Mouse (Mus musculus) liver, adult 2 months (tissue): ENCODE results near the gene Zc3h12a. TPM values are rescaled to one million over a fixed set of nuclear protein-coding genes. Genes with fewer than 3 reads are reported as not detected.

Source experiments
- DNase-seq: peaks from one replicate; pipeline ENCODE4 v3.0.0-alpha.2; 2011; ENCODE audit warnings: low read depth, low spot score; ENCODE audit errors: extremely low read depth
- H3K27ac ChIP-seq: fragments of 200-500 bp; replicated peaks from 2 replicates; pipeline ENCODE4 v1.5.1; 2012; ENCODE audit warnings: low read depth, mild to moderate bottlenecking, control low read depth, inconsistent platforms, low read length; ENCODE audit not compliant: insufficient read depth
- H3K27me3 ChIP-seq: fragments of 200-500 bp; 2 replicates; pipeline ENCODE4 v1.6.1; 2012; ENCODE audit warnings: mild to moderate bottlenecking, moderate library complexity, low read length, inconsistent platforms; ENCODE audit not compliant: control insufficient read depth, insufficient read depth
- H3K36me3 ChIP-seq: fragments of 200-500 bp; 2 replicates; pipeline ENCODE4 v1.6.1; 2012; ENCODE audit warnings: low read length, inconsistent platforms; ENCODE audit not compliant: control insufficient read depth, insufficient read depth
- H3K4me1 ChIP-seq: fragments of 200-500 bp; 2 replicates; pipeline ENCODE4 v1.6.1; 2011; ENCODE audit warnings: low read length; ENCODE audit not compliant: control insufficient read depth, insufficient read depth
- H3K4me3 ChIP-seq: fragments of 200-500 bp; 2 replicates; pipeline ENCODE4 v1.5.1; 2011; ENCODE audit warnings: low read depth, mild to moderate bottlenecking, control low read depth, low read length, moderate library complexity; ENCODE audit not compliant: insufficient read depth
- H3K79me2 ChIP-seq: fragments of 200-500 bp; 2 replicates; pipeline ENCODE4 v1.6.1; 2012; ENCODE audit warnings: inconsistent platforms, mild to moderate bottlenecking, low read length, moderate library complexity; ENCODE audit not compliant: control insufficient read depth, insufficient read depth
- H3K9ac ChIP-seq: fragments of 200-500 bp; 2 replicates; pipeline ENCODE4 v1.6.1; 2012; ENCODE audit warnings: low read depth, mild to moderate bottlenecking, control low read depth, inconsistent platforms, low read length
- CTCF ChIP-seq: fragments of 200-500 bp; IDR thresholded peaks from 2 replicates; pipeline ENCODE4 v1.5.1; 2011; ENCODE audit warnings: low read depth, low read length, control low read depth
- POLR2A ChIP-seq: fragments of 200-500 bp; IDR thresholded peaks from 2 replicates; pipeline ENCODE4 v1.6.1; 2011; ENCODE audit warnings: low read length, control low read depth; ENCODE audit not compliant: insufficient read depth; ENCODE audit errors: extremely low read depth
- WGBS: fragments of 180-500 bp; shearing (Covaris S2); methylation state at CpG from one replicate; pipeline ENCODE4 v1.1.7; 2018; 5-methylcytosine and 5-hydroxymethylcytosine counted together
- polyA plus RNA-seq: library from polyadenylated mRNA; depleted of rRNA; stranded (reverse); fragments of >200 nt; gene quantifications from 2 replicates; pipeline ENCODE4 v1.2.3, GENCODE M21; 2012
- total RNA-seq: library from RNA; depleted of rRNA; stranded (reverse); fragments of >200 nt; gene quantifications from 2 replicates; pipeline ENCODE4 v1.2.3, GENCODE M21; 2014

Zc3h12a gene
- total and polyA plus RNA-seq, 2 experiments = 0.74 to 3.0 TPM

- Histone ChIP-seq H3K27ac (no peak overlapping the region), H3K36me3 (no peaks in the 10 kb centered on the region), H3K4me1 (peaks cover 4% of the 10 kb centered on the region; the same call in 1 of the 2 replicates), H3K79me2 (no peaks in the 10 kb centered on the region), H3K27me3 (no peaks in the 10 kb centered on the region), H3K9ac (no peak overlapping the region), H3K4me3 (no peak overlapping the region)
- peak; percentile 47 for DNase-seq
- WGBS = 34% methylated on average over 5 of the region's 5 CpGs
- TF ChIP-seq POLR2A (no peak), CTCF (peak; percentile 64)
Observed at GRCm38 (mm10) chr4:125132394-125132793, 4.8 kb upstream of the Zc3h12a start.

- Histone ChIP-seq H3K79me2 (no peaks in the 10 kb centered on the region; the same call in 1 of the 2 replicates), H3K4me1 (peaks cover 7% of the 10 kb centered on the region), H3K27me3 (no peaks in the 10 kb centered on the region), H3K4me3 (no peak overlapping the region), H3K27ac (no peak overlapping the region), H3K36me3 (no peaks in the 10 kb centered on the region), H3K9ac (no peak overlapping the region)
- WGBS = 64% methylated on average over 4 of the region's 4 CpGs
- TF ChIP-seq POLR2A (no peak), CTCF (no peak)
- DNase-seq = no peak
Observed at GRCm38 (mm10) chr4:125131493-125131892, 3.9 kb upstream of the Zc3h12a start.

GRCm38 (mm10) chr4:125126761-125127160 lies 879 bp downstream of the Zc3h12a start:
- 67% methylated on average over 7 of the region's 7 CpGs for WGBS
- no peak for DNase-seq
- H3K4me3 ChIP-seq = peak overlapping the region; percentile 70
- TF ChIP-seq POLR2A (no peak), CTCF (no peak)
- no peak overlapping the region; the same call in 1 of the 2 replicates for H3K9ac ChIP-seq
- peaks cover 32% of the 10 kb centered on the region for H3K4me1 ChIP-seq
- peaks cover 2% of the 10 kb centered on the region; the same call in 1 of the 2 replicates for H3K36me3 ChIP-seq
- H3K79me2 ChIP-seq = no peaks in the 10 kb centered on the region; the same call in 1 of the 2 replicates
- H3K27me3 ChIP-seq = no peaks in the 10 kb centered on the region
- peak overlapping the region; percentile 86 for H3K27ac ChIP-seq

- Histone ChIP-seq H3K27me3 (no peaks in the 10 kb centered on the region), H3K4me1 (peaks cover 32% of the 10 kb centered on the region), H3K27ac (no peak overlapping the region), H3K9ac (no peak overlapping the region), H3K79me2 (no peaks in the 10 kb centered on the region; the same call in 1 of the 2 replicates), H3K4me3 (no peak overlapping the region), H3K36me3 (peaks cover 3% of the 10 kb centered on the region; the same call in 1 of the 2 replicates)
- TF ChIP-seq POLR2A = no peak
- TF ChIP-seq CTCF = no peak
- DNase-seq = no peak
- WGBS = 95% methylated on average over 3 of the region's 3 CpGs
Observed at GRCm38 (mm10) chr4:125126186-125126585, 1.5 kb downstream of the Zc3h12a start.

- WGBS = 79% methylated on average over 7 of the region's 7 CpGs
- TF ChIP-seq POLR2A (no peak), CTCF (no peak)
- peaks cover 7% of the 10 kb centered on the region; the same call in 1 of the 2 replicates for H3K36me3 ChIP-seq
- no peak overlapping the region for H3K4me3 ChIP-seq
- H3K4me1 ChIP-seq = peaks cover 32% of the 10 kb centered on the region
- no peaks in the 10 kb centered on the region; the same call in 1 of the 2 replicates for H3K79me2 ChIP-seq
- H3K27me3 ChIP-seq = no peaks in the 10 kb centered on the region
- H3K9ac ChIP-seq = no peak overlapping the region
- no peak for DNase-seq
- peak overlapping the region; percentile 25; the same call in 1 of the 2 replicates for H3K27ac ChIP-seq
Observed at GRCm38 (mm10) chr4:125125361-125125921, 2.2 kb downstream of the Zc3h12a start.
